Mouse (Mus musculus): ENCODE data around the gene Neurl1b. TPM values are rescaled to one million over a fixed set of nuclear protein-coding genes. Genes with fewer than 3 reads are reported as not detected.

Neurl1b gene
- polyA plus RNA-seq (2015; fragmentation: Nextera tagmentation; extraction: Ambion mirVana) = 3.0 and 3.3 TPM in 2 replicates

DNA sequence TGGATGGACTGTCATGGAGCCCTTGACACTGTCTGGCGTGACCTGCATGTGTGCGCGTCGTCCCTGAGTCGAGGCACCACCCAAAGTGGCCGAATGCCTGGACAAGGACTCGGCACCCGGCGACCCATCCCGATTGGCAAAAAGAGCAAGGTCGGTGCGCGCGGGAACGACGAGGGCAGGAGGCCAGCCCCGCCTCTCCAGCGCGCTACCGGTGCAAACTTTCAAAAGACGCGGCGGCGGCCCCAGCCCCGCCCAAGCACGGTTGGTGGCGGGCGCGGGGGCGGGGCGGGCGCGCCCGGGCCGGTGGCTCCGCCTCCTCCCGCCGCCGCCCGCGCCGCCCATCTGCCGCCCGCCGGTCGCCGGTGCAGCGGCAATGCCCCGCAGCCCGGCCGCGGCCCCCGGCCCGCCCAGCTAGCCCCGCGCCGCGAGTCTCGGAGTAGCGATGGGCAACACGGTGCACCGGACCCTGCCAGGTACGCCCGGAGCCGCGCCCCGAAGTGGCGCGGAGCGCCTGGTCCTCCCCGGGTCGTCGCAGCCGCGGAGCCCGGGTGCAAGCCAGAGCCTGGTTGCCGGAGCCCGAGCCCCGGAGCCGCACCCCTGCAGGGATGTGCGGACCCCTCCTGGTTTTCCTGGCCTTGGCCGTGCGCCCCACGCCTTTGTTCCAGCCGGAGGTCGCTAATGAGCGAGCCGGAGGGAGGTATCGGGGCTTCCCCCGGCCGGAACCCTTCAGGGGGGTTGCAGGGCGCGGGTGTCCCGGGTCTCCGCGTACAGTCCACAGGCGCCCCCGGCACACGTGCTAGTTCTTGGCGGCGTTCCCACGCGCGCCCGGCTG lies at the start of gene Neurl1b:
Gene Neurl1b, plus strand, starts transcription at position 307 of the 832 bp plus-strand sequence.
- Histone ChIP-seq H3K27ac (ENCODE audit: low read length) (peak within 1 kb of the TSS; percentile 71), H3K4me3 (ENCODE audit: low read length) (peak within 1 kb of the TSS; percentile 92), H3K36me3 (ENCODE audit: control insufficient read depth, insufficient read depth) (no peaks in the 10 kb centered on the region), H3K4me1 (ENCODE audit: control insufficient read depth, insufficient read depth, low read length) (peaks cover 21% of the 10 kb centered on the region), H3K4me2 (ENCODE audit: low read depth, low read length) (peak within 1 kb of the TSS; percentile 98), H3K9ac (ENCODE audit: low read length) (peak within 1 kb of the TSS; percentile 94), H3K27me3 (ENCODE audit: control insufficient read depth, insufficient read depth, low read length) (peaks cover 3% of the 10 kb centered on the region; the same call in 1 of the 2 replicates), H3K9me3 (replicated peaks; ENCODE audit: control insufficient read depth, low read length) (no peaks in the 10 kb centered on the region)
- WGBS = under 1% methylated on average over 103 of the region's 105 CpGs
- peak; percentile 61 for ATAC-seq (replicated peaks; ENCODE audit: extremely low read depth, insufficient read depth, low FRiP score)

GRCm38 (mm10) chr17:26366792-26367191 lies 47.8 kb upstream of the Neurl1b start:
- H3K9me3 ChIP-seq (replicated peaks; ENCODE audit: control insufficient read depth, low read length) = no peaks in the 10 kb centered on the region
- H3K36me3 ChIP-seq (ENCODE audit: control insufficient read depth, insufficient read depth) = no peaks in the 10 kb centered on the region
- no peak overlapping the region for H3K4me2 ChIP-seq (ENCODE audit: low read depth, low read length)
- 64% methylated on average over 4 of the region's 4 CpGs for WGBS
- no peak overlapping the region for H3K4me3 ChIP-seq (ENCODE audit: low read length)
- H3K27ac ChIP-seq (ENCODE audit: low read length) = no peak overlapping the region
- H3K27me3 ChIP-seq (ENCODE audit: control insufficient read depth, insufficient read depth, low read length) = no peaks in the 10 kb centered on the region
- no peak overlapping the region for H3K9ac ChIP-seq (ENCODE audit: low read length)
- H3K4me1 ChIP-seq (ENCODE audit: control insufficient read depth, insufficient read depth, low read length) = peaks cover 30% of the 10 kb centered on the region
- ATAC-seq (replicated peaks; ENCODE audit: extremely low read depth, insufficient read depth, low FRiP score) = no peak

GRCm38 (mm10) chr17:26368336-26368992 lies 46.2 kb upstream of the Neurl1b start:
- Histone ChIP-seq H3K27ac (ENCODE audit: low read length) (no peak overlapping the region), H3K9ac (ENCODE audit: low read length) (no peak overlapping the region), H3K4me2 (ENCODE audit: low read depth, low read length) (no peak overlapping the region), H3K4me3 (ENCODE audit: low read length) (no peak overlapping the region), H3K27me3 (ENCODE audit: control insufficient read depth, insufficient read depth, low read length) (no peaks in the 10 kb centered on the region), H3K36me3 (ENCODE audit: control insufficient read depth, insufficient read depth) (no peaks in the 10 kb centered on the region), H3K9me3 (replicated peaks; ENCODE audit: control insufficient read depth, low read length) (no peaks in the 10 kb centered on the region), H3K4me1 (ENCODE audit: control insufficient read depth, insufficient read depth, low read length) (peaks cover 17% of the 10 kb centered on the region)
- ATAC-seq (replicated peaks; ENCODE audit: extremely low read depth, insufficient read depth, low FRiP score) = peak; percentile 35; the same call in 1 of the 2 replicates
- 70% methylated on average over 10 of the region's 10 CpGs for WGBS

DNA sequence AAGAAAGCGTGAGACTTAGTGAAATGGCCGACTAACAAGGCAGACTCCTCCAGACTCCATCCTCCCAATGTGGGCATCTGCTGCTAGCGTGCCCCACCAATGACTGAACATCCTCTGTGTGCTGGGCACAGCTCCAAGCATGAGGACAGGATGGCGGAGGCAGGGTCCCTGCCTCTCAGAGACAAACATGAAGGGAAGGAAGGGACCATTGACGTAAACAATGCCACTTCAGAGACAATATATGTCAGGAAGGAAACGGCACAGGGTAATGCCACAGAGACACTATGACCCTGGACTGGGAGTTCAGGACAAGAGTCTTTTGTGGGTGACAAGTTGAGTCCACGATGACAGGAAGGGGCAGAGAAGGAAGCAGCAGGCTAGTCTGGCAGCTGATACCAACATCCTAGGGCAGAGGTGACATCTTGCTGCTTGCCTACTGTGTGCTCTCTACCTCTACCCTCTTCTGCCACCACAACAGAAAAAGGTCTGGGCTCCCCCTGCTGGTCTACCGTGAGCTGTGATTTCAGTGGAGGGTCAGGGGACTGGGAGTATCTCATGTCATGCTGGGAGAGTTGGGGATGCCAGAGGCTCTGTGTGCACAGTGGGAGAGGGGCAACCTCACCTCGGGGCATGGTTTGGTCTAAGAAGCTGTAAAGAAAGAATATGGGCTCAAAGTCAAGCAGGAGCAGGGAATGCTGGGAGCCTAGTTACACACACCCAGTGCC lies 43.9 kb upstream of the Neurl1b start:
- H3K4me2 ChIP-seq (ENCODE audit: low read depth, low read length) = no peak overlapping the region
- no peaks in the 10 kb centered on the region for H3K9me3 ChIP-seq (replicated peaks; ENCODE audit: control insufficient read depth, low read length)
- H3K4me3 ChIP-seq (ENCODE audit: low read length) = no peak overlapping the region
- ATAC-seq (replicated peaks; ENCODE audit: extremely low read depth, insufficient read depth, low FRiP score) = no peak
- no peaks in the 10 kb centered on the region for H3K27me3 ChIP-seq (ENCODE audit: control insufficient read depth, insufficient read depth, low read length)
- H3K9ac ChIP-seq (ENCODE audit: low read length) = no peak overlapping the region
- 0 out of 2 replicates have a peak, but pooled peaks cover 8% of the 10 kb centered on the region for H3K4me1 ChIP-seq (ENCODE audit: control insufficient read depth, insufficient read depth, low read length)
- no peak overlapping the region for H3K27ac ChIP-seq (ENCODE audit: low read length)
- H3K36me3 ChIP-seq (ENCODE audit: control insufficient read depth, insufficient read depth) = no peaks in the 10 kb centered on the region
- 31% methylated on average over 9 of the region's 9 CpGs for WGBS

DNA sequence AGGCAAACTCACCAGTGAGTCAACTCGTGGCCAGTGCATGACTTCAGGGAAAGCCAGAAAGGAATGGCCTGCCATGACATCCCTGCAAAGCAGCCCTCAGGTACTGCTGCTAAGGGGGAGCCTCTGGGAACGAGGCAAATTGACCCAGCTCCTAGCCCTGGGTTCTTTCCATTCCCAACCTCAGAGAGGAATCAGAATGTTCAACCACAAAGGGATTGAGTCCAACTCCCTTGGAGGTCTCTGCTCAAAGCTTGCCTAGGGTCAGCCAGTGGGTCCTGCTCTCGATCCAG lies 43.4 kb upstream of the Neurl1b start:
- no peaks in the 10 kb centered on the region for H3K9me3 ChIP-seq (replicated peaks; ENCODE audit: control insufficient read depth, low read length)

DNA sequence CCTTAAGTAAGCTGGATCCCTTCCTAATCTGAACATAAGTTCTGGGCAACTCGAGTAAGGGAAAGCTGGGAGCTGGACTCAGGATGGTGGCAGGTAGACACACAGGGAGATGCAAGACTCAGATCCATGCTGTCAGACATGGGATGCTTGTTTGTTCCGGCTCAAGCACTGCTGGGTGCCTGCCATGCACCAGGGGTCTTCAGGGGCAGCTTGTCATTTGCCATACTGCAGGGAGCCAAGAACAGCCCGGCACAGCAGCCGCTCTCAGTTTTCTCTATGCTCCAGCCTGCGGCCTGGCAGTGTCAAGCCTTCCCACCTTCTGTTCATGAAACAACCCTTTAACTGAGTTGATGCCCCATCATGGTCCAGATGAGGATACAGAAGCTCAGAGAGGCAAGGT lies 41.4 kb upstream of the Neurl1b start:
- H3K36me3 ChIP-seq (ENCODE audit: control insufficient read depth, insufficient read depth) = no peaks in the 10 kb centered on the region
- no peaks in the 10 kb centered on the region for H3K27me3 ChIP-seq (ENCODE audit: control insufficient read depth, insufficient read depth, low read length)
- no peak for ATAC-seq (replicated peaks; ENCODE audit: extremely low read depth, insufficient read depth, low FRiP score)
- H3K4me1 ChIP-seq (ENCODE audit: control insufficient read depth, insufficient read depth, low read length) = peaks cover 18% of the 10 kb centered on the region
- WGBS = 76% methylated on average over 5 of the region's 5 CpGs
- H3K4me3 ChIP-seq (ENCODE audit: low read length) = no peak overlapping the region
- no peak overlapping the region for H3K27ac ChIP-seq (ENCODE audit: low read length)
- no peaks in the 10 kb centered on the region for H3K9me3 ChIP-seq (replicated peaks; ENCODE audit: control insufficient read depth, low read length)
- no peak overlapping the region for H3K4me2 ChIP-seq (ENCODE audit: low read depth, low read length)
- no peak overlapping the region for H3K9ac ChIP-seq (ENCODE audit: low read length)

More for the DNA sequence above, 43.4 kb upstream of the Neurl1b start:
- peaks cover 10% of the 10 kb centered on the region; the same call in 1 of the 2 replicates for H3K4me1 ChIP-seq (ENCODE audit: control insufficient read depth, insufficient read depth, low read length)
- H3K36me3 ChIP-seq (ENCODE audit: control insufficient read depth, insufficient read depth) = no peaks in the 10 kb centered on the region
- WGBS = 64% methylated on average over 3 of the region's 3 CpGs
- ATAC-seq (replicated peaks; ENCODE audit: extremely low read depth, insufficient read depth, low FRiP score) = no peak
- no peaks in the 10 kb centered on the region for H3K27me3 ChIP-seq (ENCODE audit: control insufficient read depth, insufficient read depth, low read length)
- H3K4me3 ChIP-seq (ENCODE audit: low read length) = no peak overlapping the region
- H3K4me2 ChIP-seq (ENCODE audit: low read depth, low read length) = no peak overlapping the region
- no peak overlapping the region for H3K27ac ChIP-seq (ENCODE audit: low read length)
- H3K9ac ChIP-seq (ENCODE audit: low read length) = no peak overlapping the region

DNA sequence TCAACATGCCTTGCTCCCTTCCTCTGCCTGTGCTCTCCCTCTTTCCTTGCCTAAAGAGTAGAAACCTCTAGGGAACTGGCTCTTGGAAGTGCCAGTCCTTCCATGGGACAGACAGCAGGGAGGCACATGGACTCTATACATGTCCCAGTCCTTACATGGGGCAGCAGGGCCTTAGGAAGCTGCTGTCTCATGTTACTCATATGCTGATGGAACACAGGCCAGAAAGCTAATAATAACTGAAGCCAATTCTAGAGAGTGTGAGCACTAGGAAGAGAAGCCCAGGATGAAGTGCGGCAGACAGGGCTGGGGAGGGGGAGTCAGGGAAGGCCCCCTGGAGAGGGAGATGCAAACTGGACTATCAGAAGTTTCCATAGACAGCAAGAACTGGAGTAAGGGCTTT lies 38.2 kb upstream of the Neurl1b start:
- no peaks in the 10 kb centered on the region for H3K36me3 ChIP-seq (ENCODE audit: control insufficient read depth, insufficient read depth)
- ATAC-seq (replicated peaks; ENCODE audit: extremely low read depth, insufficient read depth, low FRiP score) = no peak; the same call in 1 of the 2 replicates
- H3K27ac ChIP-seq (ENCODE audit: low read length) = peak overlapping the region; percentile 50; the same call in 1 of the 2 replicates
- WGBS = 40% methylated on average over 1 of the region's 1 CpGs
- H3K27me3 ChIP-seq (ENCODE audit: control insufficient read depth, insufficient read depth, low read length) = no peaks in the 10 kb centered on the region
- H3K9me3 ChIP-seq (replicated peaks; ENCODE audit: control insufficient read depth, low read length) = no peaks in the 10 kb centered on the region
- 0 out of 2 replicates have a peak overlapping the region, but pooled peaks have one; percentile 5 for H3K9ac ChIP-seq (ENCODE audit: low read length)
- H3K4me2 ChIP-seq (ENCODE audit: low read depth, low read length) = no peak overlapping the region
- peaks cover 27% of the 10 kb centered on the region for H3K4me1 ChIP-seq (ENCODE audit: control insufficient read depth, insufficient read depth, low read length)
- H3K4me3 ChIP-seq (ENCODE audit: low read length) = no peak overlapping the region

DNA sequence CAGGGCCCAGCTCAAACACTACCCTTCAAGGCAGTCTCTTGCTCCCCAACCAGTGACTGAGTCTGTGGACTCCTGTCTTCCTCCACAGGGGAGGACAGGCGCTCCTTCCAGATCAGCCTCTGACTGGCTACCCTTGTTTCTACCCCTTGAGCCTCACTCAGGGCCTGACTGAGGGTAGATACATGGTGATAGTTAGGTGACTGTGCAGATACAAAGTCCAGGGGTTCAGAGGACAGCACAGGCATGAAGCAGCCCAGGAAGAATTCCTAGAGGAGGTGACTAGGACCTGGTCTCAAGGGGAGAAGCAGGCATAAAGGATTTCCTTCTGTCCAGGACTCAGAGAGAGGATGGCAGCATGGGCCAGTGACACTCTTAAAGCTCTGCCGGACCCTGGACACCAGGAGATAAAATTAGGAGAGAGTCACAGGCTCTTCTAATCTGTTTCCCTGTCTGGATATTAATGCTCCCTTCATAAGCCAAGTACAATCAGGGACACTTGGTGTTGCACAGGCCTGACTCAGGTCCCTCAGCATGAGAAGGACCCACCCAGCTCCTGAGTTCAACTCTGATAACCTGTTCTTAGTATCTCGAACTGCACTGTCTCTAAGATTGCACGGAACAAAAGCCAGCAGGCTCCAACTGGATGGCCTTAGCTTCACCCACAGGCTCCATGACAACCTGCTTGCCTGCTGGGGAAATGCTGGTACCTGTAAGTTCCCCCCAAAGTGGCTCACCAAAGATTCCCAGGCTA lies 37.5 kb upstream of the Neurl1b start:
- Histone ChIP-seq H3K4me2 (ENCODE audit: low read depth, low read length) (no peak overlapping the region), H3K4me3 (ENCODE audit: low read length) (no peak overlapping the region), H3K4me1 (ENCODE audit: control insufficient read depth, insufficient read depth, low read length) (peaks cover 35% of the 10 kb centered on the region), H3K9me3 (replicated peaks; ENCODE audit: control insufficient read depth, low read length) (no peaks in the 10 kb centered on the region), H3K27me3 (ENCODE audit: control insufficient read depth, insufficient read depth, low read length) (no peaks in the 10 kb centered on the region), H3K9ac (ENCODE audit: low read length) (no peak overlapping the region), H3K27ac (ENCODE audit: low read length) (no peak overlapping the region), H3K36me3 (ENCODE audit: control insufficient read depth, insufficient read depth) (no peaks in the 10 kb centered on the region)
- WGBS = 54% methylated on average over 4 of the region's 4 CpGs
- ATAC-seq (replicated peaks; ENCODE audit: extremely low read depth, insufficient read depth, low FRiP score) = no peak
